Mouse (Mus musculus): ENCODE data around the gene Arfip1.

GRCm38 (mm10) chr3:84580716-84581115 lies 1.7 kb downstream of the Arfip1 start:
- TF ChIP-seq POLR2A (IDR thresholded peaks at IDR 0.05; ENCODE audit: insufficient read depth, low read depth, low read length), result no peak
- no peak for TF ChIP-seq CTCF (IDR thresholded peaks at IDR 0.05; ENCODE audit: insufficient read depth, low read depth, low read length)
